Mouse (Mus musculus) neural tube, embryonic 10.5 days (tissue): Measurements from ENCODE around the gene Hspa12a.
"Not testable (repeated sequence)": the region's sequence is repeated elsewhere in the genome, so short reads cannot be mapped to it uniquely, and the experiment has no call there.

Source experiments
- DNase-seq: peaks from one replicate; pipeline ENCODE4 v3.0.0-alpha.2; 2017; ENCODE audit warnings: low spot score; ENCODE audit errors: extremely low spot score

The Hspa12a gene

GRCm38 (mm10) chr19:58910941-58911368, 32.5 kb downstream of the Hspa12a start:
- no peak for DNase-seq

DNA sequence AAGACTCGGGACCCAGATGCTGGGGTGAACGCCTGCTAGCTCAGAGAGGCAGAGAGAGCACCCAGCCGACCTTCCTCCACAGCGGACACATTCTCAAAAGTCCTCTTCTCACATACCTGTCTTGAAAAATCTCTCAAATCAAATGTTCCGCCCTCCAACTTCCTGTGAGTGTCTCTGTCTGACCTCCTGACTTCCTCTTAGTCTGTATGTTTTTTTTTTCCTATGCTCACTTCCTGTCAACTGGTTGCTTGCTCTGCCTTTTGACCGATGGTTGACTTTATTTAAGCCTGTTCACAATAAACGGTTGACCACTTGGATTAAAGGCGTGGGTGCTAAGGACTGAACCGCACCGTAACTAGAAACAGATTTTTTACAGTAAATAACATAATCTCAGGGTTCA, 35.4 kb downstream of the Hspa12a start:
- DNase-seq, result no peak

DNA sequence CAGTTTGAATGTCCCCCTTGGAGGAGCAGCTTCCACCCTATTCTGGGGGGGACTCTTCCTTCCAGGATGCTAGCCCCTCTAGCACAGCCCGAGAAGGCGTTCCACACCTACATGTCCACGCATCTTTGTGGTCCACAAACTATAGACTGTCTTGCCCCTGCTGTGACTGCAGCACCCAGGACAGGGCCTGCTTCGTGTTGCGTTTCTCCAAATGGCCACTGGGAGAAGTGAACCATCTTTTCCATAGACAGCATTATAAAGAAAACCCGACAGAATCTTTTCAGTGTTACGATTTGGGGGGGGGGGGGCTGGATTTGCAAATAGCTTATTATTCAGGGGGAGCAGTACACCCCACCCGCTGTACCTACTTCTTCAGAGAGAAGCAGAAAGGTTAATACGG, 36.8 kb downstream of the Hspa12a start:
- no peak for DNase-seq

DNA sequence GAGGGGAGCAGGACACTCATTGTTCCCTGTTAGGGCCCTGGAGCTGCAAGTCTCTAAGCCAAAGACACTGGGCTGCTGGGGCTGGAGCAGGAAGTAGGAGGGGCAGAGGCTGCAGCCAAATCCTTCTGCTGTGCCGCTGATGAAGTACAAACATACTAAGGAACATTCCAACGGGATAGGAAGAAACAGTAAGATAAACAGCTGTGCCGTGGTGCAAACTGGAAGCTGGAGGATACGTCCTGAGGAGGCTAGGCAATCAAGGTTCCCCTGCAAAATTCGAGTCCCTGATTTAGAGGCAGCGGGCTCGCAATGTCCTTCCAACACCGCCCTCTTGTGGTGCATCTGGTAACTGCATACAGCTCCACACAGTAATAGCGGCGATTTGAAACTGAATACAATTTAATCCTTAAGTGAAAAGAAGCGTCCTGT, 39.5 kb downstream of the Hspa12a start:
- DNase-seq, result peak; percentile 90

- DNase-seq, result no peak
These were observed 40.2 kb downstream of the Hspa12a start for GRCm38 (mm10) chr19:58903079-58903898.

GRCm38 (mm10) chr19:58900471-58900870, 43.0 kb downstream of the Hspa12a start:
- DNase-seq, result not testable (repeated sequence)

DNA sequence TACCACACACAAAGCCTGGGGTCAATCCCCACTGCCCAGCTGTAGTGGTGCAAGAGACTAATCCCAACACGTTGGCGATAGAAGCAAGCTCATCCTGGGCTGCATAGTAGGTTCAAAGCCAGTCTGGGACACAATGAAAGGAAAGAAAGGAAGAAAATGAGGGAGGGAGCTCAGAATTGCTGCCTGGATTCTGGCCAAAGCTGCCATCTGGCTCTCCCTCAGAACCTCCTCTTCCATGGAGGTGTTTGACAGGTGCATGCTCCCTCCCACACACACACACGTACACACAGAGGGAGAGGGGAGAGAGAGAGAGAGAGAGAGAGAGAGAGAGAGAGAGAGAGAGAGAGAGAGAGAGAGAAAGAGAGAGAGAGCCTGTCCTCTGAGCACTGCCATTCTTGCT, 47.2 kb downstream of the Hspa12a start:
- no peak for DNase-seq

GRCm38 (mm10) chr19:58889306-58890038, 54.0 kb downstream of the Hspa12a start:
- DNase-seq, result no peak

GRCm38 (mm10) chr19:58886467-58886866, 57.0 kb downstream of the Hspa12a start:
- DNase-seq, result no peak

GRCm38 (mm10) chr19:58883451-58883850, 60.0 kb downstream of the Hspa12a start:
- no peak for DNase-seq

GRCm38 (mm10) chr19:58882336-58882735, 61.1 kb downstream of the Hspa12a start:
- DNase-seq, result no peak

- DNase-seq, result no peak
These were observed 64.0 kb downstream of the Hspa12a start for GRCm38 (mm10) chr19:58879330-58879957.

DNA sequence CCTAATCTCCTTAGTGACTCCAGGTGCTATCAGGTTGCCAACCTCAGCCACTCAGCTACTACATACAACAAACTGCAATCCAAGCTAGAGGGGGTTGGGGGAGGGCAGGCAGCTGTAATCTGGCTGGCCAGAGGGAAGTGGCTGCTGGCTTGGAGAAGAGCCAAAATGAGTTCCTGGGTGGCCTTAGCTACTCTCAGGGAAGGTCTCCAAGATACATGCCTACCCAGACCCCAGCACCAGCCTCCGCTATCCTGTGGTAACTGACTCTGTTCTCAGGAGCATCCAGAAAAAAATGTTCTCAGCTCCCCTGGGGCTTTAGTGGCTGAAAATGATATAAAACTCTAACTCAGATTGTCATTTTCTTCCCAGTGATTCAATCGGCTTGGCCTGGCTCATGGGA, 64.9 kb downstream of the Hspa12a start:
- DNase-seq, result no peak

- DNase-seq, result no peak
These were observed 69.9 kb downstream of the Hspa12a start for GRCm38 (mm10) chr19:58873536-58873935.

DNA sequence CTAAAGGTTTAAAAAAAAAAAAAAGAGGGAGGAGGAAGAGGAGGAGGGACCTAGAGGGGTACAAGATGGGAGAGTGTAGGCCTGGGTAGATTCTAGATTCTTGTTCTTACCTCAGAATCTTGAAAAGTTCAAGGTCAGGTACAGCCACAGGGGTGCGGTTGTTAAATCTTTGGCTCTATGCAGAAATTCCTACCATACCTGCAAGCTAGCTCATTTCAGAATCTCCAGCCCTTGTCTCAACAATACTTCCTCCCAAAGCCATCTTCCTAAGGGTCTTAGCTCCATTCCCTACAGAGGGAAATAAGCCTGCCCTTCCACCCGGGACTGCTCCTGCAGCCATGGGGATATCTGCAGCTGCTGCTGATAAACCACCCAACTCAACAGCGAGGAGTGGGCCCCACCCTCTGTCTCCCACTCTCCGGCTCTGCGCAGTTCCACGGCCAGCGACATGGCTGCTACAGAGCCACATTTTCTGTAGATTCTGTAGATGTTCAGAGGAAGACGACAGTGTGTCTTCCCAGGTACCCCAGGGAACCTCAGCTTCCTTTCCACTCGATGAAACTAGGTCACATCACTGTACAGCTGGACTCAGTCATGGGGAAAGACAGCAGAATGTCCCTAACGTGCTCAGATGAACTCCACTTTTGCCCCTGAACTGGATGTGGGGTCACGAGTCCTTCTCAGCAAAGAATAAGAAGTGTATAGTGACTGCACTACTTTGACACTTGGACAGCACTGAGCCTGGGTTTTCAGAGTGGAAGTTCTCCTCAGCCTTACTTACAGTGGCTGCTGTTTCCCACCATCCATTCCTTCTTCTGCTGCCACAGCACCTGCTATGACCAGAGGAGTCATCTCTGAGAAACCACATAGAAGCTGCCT, 70.8 kb downstream of the Hspa12a start:
- no peak for DNase-seq

DNA sequence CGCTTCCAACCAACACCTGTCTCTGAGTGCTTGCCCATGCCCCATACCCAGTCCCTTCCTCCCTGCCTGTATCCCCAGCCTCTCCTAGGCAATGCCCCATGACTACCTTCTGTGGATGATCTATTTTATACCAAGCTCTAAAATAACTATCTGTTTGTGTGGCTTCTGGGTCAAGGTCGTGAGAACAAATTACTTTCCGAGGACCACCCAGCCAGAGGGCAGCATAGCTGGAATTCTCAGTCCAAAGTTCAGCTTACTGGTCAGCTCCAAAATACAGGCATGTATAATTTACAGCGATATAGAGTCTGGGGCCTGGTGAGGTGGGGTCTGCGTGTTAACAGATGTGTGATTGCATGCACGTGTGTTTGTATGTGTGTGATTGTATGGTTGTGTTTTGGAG, 71.6 kb downstream of the Hspa12a start:
- DNase-seq, result no peak

DNA sequence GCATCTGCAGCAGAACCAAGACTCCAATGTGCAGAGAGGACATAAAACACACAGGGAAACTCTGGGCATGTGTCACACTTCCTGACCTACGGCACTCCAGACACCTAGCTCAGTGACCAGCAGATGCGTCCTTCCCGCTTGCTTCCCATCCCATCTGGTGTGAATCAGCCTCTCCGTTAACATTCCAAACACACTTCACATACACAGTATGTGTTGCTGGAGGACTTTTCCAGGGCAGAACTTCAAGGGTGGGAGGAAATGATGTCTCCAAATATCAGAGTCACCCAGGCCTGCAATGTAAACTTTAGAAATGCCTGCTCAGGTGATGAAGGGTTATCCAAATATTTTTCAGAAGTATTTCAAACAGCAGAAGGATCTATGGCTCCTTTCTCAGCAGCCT, 76.8 kb downstream of the Hspa12a start:
- DNase-seq, result peak; percentile 31

DNA sequence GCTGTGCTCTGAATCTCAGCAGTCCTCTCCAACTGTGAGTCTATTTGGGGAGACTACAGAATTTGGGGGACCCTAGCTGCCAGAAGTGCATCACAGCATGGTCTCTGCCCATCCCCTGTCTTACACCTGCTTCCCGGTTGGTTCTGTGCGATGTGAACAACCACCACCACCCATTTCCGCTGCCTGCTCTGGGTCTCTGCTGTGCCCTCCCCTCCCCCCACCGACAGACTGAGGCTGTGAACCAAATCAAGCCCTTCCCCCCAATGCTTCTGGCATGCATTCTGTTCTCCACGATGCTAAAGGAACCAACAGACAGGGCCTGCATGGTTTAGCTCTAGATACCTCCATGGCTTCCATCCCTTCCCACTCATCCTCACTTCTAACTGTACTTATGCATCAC, 78.2 kb downstream of the Hspa12a start:
- no peak for DNase-seq

DNA sequence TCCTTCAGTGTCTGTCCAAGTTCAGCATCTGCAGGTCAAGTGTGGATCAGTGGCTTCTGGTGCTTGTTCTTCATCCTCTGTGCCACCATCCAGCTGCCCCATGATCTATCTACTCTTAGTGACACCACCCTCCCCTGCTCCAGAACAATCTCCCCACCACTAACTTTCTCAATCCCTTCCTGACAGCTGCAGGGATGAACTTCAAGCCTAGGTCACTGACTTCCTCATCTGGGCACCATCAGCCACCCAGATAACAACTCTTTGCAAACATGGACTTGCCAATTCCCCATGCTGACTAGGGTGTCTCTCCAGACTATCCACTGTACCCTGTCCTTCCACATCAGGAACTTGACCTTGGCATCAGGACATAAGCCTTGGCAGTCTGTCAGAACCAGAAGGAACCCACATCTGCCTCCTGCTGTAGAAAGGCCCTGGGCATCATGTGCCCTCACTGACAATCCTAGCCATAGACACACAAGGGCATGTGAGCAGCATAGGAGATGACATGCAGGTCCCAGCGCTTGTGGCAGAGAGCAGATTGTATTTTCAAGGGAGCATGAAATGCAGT, 79.4 kb downstream of the Hspa12a start:
- DNase-seq, result no peak

DNA sequence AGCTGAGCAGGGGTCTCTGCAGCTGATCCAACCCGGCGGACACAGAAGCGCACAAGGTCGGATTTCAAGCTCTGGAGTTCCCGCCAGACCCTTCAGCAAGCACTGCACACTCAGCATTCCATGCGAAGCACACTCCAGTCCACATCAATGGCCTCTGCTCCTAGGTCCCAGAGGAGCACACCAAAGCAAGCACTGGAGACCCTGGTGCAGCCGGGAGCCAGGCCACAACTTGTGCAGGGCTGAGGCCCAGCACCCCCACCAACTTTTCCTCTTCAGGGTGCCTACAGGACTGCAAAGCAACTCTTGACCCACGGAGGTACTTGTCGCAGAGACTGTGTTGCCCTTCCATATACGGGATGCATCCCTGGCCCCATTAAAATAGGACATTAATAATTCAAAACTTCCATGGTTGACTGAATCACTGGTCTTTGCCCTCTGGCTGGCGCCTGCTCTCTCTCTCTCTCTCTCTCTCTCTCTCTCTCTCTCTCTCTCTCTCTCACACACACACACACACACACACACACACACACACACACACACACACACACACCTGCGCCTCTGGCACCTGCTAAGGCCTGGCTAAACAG, 82.2 kb downstream of the Hspa12a start:
- DNase-seq, result no peak
